Mouse (Mus musculus): ENCODE data around the gene 2810408A11Rik. TPM values are rescaled to one million over a fixed set of nuclear protein-coding genes. Genes with fewer than 3 reads are reported as not detected.
A peak's percentile ranks its signal among the peaks of the same experiment; 100 is the strongest.

The 2810408A11Rik gene
- total RNA-seq, 4 experiments from 2014 or later, result 0.23 to 2.4 (median 0.71) TPM

DNA sequence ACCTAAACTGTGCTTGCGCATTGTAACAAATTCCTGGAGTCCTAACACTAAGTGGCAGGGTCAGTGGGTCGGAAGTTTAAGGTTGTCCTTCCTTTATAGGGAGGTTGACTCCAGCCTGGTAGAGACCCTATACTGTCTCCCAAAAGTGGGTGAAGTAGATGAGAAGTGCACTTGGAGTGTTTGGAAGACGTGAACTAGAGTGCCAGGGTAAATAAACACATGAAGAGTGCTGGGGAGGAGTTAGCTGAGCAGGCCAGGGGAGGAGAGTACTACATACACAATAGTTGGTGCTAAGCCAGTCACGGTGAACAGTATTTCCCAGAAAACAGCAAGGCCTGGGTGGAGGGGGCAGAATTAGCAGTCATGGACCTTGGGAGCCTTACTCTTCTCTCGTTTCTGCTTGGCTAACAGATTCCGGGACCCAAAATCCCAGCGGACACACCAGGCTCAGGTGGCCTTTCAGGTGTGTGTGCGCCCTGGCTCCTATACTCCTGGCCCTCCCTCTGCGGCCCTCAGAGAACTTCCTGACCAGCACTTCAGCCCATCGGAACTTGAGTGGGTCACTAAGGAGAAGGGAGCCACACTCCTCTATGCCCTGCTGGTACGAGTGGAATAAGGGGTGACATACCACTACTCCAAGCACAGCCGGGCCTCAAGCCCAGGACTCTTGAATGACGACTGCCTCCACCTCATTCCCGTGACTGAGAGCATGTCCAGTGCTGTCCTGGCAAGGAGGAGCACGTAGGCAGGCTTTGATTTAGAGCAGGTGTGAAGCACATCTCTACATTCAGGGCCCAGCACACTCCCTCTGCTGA is 12.1 kb upstream of the 2810408A11Rik start:
- no peak for DNase-seq

DNA sequence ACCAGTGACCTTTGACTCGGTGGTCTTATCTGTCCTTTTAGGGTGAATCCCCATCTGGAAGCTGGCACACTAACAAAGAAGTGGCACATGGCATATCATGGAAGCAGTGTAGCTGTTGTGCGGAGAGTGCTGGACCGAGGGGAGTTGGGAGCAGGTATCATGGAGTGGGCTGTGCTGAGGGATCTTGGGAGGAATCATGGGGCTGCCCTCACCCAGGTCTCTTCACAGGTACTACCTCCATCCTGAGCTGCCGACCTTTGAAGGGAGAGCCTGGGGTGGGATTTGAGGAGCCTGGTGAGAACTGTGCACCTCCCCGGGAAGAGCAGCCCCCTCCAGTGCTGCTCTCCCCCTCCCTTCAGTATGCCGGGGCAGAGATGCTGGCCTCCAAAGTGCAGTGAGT is 10.9 kb upstream of the 2810408A11Rik start:
- DNase-seq, result no peak

DNA sequence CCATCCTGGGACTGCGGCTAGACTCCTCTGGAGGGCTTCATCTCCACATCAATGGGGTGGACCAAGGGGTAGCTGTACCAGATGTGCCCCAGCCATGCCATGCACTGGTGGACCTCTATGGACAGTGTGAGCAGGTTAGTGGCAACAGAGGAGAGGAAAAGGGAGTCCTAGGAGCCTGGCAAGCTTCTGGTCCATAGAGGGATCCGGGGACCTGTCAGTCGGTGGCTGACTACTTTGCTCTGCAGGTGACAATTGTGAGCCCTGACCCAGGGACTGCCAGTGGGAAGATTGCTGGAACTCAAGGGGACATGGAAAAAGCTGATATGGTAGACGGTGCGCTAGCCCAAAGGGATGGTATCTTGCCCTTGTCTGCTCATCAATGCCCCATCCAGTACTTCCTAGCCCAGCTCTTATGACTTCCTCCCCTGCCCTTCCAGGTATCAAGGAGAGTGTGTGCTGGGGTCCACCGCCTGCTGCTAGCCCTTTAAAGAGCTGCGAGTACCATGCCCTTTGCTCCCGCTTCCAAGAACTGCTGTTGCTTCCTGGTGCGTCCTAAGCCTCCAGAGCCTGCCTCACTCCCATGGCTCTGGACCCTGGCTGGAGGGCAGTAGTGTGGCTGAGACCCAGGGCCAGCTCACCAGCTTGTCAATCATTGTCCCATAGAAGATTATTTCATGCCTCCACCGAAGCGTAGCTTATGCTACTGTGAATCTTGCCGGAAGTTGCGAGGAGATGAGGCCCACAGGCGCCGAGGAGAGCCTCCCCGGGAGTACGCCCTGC is 10.2 kb upstream of the 2810408A11Rik start:
- no peak for DNase-seq

DNA sequence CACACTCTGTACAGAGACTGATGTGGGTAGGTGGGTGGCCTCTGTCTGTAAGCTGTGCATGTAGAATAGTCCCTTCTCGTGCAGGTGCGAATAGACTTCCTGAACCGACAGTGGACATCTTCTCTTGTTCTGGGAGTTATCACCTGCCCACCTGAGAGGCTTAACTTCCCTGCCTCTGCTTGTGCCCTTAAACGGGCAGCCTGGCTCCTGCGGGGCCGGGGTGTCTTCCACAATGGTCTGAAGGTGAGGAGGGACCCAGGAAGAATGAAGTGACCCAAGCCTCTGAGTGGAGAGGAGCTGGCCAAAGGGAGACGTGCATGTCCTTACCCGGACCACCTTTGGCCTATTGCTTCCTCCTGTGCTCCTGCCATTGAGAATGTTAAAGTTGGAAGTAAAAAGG is 9.4 kb upstream of the 2810408A11Rik start:
- DNase-seq, result no peak

DNA sequence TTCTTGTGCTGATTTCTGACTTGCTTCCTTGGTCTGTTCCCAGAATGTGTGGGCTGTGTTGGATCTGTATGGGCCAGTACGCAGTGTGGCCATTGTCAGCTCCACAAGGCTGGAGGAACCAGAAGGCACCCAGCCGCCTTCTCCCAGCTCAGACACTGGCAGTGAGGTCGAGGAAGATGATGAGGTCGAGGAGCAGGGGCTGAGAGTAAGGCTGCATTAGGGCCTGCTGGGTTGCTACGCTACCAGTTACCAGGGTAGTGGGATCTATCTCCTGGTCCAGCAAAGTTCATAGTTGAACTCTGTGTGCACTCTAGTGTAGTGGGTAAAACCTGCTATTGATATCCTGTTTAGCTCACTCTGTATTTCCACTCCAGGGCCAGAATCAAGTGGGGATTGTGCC is 8.4 kb upstream of the 2810408A11Rik start:
- DNase-seq, result no peak

DNA sequence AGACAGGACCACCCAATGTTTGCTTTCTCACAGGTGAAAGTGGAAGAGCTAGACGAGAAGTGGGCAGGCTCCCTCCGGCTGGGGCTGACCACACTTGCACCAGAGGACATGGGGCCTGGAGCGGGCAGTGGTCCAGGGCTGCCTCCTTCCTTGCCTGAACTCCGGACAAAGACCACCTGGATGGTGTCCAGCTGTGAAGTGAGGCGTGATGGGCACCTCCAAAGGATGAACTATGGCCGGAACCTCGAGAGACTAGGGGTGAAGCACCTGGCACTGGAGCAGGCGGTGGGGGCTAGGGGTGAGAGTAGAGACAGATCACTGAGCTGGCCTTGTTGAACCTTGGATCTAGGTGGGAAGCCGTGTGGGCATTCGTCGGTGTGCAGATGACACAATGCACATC is 7.9 kb upstream of the 2810408A11Rik start:
- no peak for DNase-seq

DNA sequence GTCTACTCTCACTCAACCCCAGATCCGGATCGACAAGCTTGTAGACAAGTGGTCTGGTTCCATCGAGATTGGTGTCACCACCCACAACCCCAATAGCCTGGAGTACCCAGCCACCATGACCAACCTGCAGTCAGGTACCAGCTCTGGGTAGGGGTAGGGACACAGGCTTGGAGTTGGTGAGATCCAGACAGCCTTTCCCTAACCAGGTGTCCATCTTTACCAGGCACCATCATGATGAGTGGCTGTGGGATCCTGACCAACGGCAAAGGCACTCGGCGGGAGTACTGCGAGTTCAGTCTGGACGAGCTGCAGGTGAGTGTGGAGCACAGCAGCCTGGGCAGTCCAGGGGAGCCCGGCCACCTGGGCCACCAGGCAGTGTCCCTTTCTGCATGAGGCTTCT is 3.5 kb upstream of the 2810408A11Rik start:
- DNase-seq, result no peak

DNA sequence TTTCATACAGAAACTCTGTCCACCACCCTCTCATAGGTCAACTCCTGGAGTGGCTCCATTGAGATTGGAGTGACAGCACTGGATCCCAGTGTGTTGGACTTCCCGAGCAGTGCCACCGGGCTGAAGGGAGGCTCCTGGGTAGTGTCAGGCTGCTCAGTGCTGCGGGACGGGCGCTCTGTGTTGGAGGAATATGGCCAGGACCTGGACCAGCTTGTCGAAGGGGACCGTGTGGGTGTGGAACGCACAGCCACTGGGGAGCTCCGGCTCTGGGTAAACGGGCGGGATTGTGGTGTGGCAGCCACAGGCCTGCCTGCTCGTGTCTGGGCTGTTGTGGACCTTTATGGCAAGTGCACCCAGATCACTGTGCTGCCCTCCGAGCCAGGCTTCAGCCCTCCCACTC is 2.2 kb upstream of the 2810408A11Rik start:
- no peak for DNase-seq

DNA sequence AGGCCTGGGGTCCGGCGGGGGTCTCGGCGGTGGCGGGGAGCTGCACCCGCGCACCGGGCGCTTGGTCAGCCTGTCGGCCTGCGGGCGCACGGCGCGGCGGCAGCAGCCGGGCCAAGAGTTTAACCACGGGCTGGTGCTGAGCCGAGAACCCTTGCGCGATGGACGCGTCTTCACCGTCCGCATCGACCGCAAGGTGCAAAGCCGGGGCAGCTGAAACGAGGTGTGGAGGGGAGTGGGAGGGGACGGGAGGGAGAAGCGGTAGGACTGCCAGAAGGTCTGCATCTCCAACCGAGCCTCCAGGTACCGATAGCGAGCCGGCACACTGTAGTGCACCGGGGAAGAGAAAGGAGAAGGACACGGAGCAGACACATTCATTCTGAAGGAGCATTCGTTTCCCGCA is 1.2 kb upstream of the 2810408A11Rik start:
- DNase-seq, result no peak

DNA sequence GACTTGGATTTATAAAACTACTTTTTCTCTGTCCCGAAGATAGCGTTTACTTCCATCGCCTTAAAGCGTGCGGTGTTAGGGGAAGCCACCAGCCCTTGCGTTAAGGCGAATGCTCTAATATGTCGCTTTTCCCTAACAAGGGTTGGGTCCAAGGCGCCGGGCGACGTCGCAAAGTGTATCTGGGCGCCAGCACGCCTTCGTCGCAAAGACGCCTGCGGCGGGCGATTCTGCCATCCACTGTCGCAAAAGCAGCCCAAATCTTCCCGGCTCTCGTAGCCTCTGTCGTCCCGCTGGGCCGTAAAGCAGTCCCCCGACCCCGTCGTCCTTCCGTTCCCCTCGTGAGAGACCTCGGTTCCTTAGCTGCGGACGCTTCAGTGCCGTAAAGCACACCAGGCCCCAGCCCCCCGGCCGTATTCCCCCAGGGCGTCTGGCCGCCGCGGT is 639 bp upstream of the 2810408A11Rik start:
- peak; percentile 97 for DNase-seq

DNA sequence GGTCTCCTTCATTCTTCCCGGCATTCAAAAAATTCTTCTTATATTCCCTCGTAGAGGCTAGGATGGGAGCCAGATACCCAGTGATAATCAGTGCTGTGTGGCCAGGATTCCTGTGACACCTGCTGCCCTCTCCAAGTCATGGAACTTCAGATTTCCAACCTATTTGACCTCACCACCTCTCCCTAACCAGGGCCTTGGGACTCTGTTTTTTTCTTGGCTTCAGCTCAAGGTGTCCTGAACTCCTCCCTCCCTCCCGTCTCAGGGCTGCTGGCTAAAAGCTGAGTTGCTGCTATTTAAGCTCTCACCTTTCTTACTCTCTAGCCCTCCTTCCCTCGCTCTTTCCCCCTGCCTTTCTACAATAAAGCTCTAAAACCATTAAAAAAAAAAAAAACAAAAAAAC is 917 bp downstream of the 2810408A11Rik start:
- no peak for DNase-seq

DNA sequence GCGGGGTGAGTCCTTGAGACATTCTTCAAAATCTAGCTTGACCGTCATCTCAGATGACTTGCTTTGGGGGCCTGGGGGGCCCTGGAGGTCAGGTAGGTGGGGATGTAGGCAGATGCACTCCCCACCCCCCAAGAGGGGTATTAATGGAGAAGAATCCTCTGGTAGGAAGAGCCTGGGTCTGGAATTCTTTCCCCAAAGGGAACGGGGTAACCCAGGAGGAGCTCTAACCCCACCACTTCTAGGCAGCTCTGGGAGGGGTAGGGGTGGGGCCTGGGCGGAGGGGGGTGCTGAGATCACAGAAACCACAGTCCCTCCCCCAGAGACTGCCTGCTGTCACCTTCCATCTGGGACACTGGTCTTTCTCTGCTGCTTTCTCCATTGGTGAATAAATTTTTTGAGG is 5.5 kb downstream of the 2810408A11Rik start, which contains the start of gene Acap1:
TSS of gene Acap1 (minus strand) at position 249 of the 400 bp plus-strand sequence.
- DNase-seq, result no peak

DNA sequence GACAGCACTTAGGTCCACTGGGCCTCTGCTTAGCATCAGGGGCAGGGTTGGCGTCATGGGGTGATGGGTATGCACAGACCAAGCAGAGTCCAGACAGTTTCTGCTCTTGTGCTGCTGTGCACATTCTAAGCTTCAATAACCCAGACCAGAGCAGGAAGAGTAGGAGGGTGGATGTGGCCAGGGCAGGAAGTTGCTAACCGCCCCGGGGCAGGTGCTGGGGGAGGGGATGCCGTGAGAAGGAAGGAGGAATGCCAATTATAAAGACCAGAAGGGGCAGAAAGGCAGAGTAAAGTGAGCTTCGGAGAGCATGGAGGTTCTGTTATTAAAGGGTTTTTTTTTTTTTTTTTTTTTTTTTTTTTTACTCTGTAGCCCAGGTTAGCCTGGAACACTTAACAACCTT is 6.1 kb downstream of the 2810408A11Rik start:
- no peak for DNase-seq

DNA sequence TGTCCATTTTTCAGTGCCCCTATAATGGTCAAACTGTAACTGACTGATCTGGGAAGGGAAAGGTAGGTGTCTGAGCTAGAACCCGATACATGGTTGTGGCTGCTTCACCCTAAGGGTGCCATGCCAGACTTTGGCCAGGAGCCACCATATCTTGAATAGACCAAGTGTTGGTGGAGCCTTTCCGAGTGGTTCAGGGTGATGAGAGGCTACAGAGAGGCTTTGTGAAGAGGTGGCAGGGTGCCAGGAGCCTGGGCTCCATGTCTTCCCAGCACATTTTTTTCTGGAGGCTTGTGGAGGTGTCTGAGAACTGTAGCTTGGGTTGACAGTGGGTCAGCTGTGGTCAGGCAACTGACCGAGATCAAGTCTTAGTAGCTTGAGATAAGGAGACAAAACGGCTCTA is 9.3 kb downstream of the 2810408A11Rik start:
- DNase-seq, result no peak

DNA sequence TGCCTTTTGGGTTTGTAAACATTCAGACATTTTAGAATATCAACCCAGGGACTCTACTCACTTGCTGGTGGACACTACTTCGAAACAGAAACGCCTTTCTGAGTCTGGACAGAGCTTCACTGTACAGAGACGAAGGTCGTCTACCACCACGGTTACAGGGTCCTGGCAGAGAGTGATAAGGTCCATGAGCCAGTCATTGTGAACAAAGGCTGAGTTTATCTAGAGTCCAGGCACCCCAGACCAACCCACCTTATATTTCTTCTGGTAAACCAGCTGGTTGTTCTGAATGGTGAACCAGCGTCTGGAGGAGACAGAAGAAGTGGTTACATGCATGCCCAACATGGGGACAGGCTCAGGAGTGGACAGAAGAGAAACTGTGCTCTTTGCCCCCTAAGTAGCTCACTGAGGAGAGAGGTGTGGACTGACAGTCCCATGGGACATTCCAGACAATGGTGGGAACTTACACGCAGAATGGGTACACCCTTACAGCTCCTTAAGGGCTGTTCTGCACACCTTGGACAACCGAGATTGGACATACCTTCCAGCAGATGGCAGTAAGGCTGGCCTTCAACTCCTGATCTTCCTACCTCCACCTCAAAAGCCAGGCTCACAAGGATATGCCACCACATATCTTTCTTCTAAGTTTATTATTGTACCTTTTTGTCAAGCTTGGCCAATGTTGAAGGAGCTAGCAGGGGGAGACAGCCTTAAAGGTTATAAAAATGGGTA is 13.7 kb downstream of the 2810408A11Rik start:
- DNase-seq, result no peak

DNA sequence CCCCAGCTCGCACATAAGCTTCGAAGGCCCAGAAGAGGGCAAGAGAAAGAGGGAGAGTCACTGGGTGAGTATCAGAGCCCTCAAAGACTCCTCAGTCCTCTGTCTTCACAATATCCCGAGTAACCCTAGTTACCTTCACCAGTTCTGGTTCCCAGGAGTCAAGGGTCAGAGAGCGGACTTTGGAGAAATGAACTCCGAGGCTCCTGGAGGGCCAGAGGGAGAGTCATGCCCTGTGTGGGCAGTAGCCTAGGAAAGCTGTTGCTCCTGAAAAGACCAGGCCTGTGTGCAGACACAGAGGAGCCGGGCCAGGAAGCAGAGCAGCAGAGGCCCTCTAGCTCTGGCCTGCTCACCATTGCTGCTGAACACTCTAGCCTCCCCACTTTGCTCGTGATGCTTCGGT is 16.1 kb downstream of the 2810408A11Rik start:
- no peak for DNase-seq

DNA sequence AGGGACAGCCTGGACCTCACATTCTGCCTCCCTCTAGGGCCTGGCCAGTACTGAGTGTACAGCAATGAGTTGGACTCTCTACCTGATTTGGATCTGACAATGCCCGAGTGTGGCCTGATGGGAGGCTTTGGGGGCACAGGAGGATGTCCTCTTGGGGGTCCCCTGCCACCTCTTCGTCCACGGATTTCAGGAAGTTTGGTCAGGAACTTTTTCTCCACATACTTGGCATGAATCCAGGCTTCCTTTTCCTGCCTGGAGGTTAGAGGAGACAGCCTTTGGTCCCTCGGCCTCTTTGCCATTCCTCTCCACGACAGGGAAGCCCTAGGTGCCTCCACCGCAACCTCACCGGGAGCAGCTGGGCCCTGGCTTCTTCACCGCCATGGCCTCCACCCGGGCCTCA is 16.5 kb downstream of the 2810408A11Rik start:
- DNase-seq, result no peak

DNA sequence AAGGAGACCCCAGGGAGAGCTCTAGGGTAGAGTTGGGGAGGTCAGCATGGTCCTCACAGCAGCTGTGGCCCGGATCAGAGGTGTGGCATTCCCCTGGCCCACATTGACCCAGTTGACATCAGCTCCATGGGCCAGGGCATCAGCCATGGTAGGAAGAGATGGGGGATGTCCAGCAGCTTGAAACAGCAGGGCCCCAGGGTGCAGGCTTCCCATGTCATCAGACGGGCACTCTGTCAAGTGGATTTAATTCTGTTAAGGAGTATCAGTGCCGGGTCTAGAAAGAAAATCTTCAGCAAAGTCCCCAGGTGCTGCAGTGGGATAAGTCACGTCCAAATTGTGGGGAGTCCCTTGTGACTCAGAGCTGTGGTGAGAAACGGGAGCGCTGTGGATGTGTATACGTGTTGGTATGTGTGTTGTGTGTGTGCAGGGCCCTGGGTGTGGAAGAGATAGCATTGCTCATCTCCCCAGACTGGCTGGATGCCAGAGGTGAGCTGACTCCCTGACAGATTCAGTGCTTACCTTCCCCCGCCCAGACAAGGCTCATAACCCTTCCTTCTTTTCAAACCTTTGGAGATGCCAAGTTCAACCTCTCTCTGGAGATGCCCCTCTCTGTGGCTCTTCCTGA is 17.1 kb downstream of the 2810408A11Rik start:
- no peak for DNase-seq

DNA sequence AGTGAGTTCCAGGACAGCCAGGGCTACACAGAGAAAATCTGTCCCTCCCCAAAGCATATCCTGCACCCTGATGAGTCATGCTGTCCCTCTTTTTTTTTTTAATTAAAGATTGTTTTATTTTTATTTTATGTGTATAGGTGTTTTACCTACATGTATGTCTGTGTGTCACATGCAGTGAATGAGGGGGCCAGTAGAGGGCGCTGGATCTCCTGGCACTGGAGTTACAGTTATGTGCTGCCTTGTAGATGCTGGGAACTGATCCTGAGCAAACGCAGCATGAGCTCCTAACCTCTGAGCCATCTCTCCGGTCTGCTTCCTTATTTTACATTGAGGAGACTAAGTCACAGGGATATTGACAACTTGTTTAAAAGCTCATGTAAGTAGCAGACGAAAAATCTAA is 17.7 kb downstream of the 2810408A11Rik start:
- no peak for DNase-seq

DNA sequence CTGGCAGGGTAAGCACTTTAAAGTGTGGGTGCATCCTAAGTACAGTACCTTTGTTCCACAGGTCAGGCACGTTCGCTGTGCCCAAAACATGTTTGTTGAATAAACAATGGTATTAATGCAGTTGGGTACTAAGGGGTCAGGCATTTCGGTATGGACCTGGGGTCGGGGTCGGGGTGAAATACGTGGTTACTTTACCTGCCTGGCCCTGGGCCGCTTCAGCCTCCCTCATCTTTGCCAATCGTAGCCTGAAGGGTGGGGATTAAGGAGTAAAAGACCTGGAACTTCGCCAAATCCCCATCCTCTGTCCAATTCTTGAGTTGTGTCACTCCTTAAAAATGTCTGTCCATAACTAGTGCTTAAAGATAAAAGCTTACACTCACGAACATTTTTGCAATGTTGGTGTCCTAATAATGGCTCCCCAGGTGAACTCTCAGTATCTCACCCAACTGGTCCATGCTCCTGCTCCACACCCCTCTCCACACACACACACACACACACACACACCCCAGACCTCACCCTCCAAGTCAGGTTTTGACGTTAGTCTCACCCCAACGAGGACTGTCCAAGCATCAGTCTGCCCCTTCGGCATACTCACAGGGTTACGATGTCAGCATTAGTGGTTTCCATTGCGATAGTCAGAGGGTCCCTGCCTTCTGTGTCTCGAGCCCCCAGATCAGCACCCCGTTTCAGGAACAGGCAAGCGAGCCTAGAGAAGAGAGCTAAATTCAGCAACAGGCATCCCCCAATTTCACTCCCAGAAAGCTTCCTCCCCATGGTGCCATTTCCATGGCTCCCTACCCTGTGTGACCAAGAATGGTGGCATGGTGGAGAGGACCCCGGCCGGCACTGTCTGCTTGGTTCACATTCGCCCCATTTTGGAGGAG is 18.8 kb downstream of the 2810408A11Rik start:
- no peak for DNase-seq

DNA sequence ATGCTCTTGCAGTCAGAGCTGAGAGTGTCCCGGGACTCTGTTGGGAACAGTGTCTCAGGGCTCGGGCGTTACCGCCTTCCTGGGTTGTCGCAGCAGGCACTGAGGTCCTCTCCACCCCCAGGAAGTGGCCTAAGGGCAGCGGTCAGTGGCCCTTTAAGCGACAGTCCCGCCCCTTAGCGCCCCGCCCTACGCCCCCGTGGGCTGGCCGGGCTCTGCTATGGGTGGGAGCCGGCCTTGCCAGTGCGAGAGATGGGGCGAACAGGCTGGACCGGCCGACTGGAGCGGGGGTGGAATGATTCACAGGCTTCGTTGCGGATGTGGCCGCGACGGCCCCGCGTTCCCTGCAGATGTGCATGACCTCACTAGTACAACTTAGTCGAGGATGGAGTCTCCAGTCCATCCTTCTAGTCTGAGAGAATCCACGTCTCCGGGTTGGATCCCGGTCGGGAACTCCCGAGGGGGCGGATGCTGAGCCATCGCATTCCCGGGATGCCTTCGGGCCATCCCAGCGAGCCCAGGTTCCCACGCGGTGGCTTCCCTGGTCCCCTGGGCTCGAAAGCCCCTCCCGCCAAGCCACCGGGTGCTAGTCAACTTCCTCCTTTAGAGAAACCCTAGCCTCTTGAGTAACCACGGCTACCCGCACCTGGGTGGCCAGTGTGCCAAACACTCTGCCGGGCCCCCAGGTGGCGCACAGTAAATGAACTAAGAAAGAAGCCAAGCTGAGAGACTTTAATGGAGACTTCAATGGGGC is 19.8 kb downstream of the 2810408A11Rik start, which contains the start of gene Kctd11:
TSS of gene Kctd11 (minus strand) at position 554 of the 751 bp plus-strand sequence.
- DNase-seq, result peak; percentile 90

Measured in adrenal gland, adult 8-10 months (tissue).